ENCODE assay signal across 13 mouse cellular contexts in genomic region chr15:85902505-85902904, GRCm38 (mm10).
"Had no signal": no experiment of that assay in that cellular context is flagged by ENCODE, and none has a peak within 500 bp of the region (broad histone marks: within the 10 kb centered on the region; RNA-seq: fewer than 3 reads in every experiment).

No protein-coding gene starts in this region.

- H3K4me2 ChIP-seq: limb, embryonic 15.5 days; liver, embryonic 12.5 days; lung, embryonic 15.5 days; midbrain, embryonic 13.5 days; neural tube, embryonic 15.5 days had no signal

- H3K9ac ChIP-seq: limb, embryonic 15.5 days; liver, embryonic 12.5 days; lung, embryonic 15.5 days; midbrain, embryonic 13.5 days; neural tube, embryonic 15.5 days had no signal

- H3K27me3 ChIP-seq: limb, embryonic 15.5 days; lung, embryonic 15.5 days; midbrain, embryonic 13.5 days; neural tube, embryonic 15.5 days had no signal

- H3K27ac ChIP-seq: left cerebral cortex, adult 2 months; limb, embryonic 15.5 days; liver, embryonic 12.5 days; lung, embryonic 15.5 days; macrophage; midbrain, embryonic 13.5 days; neural tube, embryonic 15.5 days had no signal

- DNase-seq: kidney, adult 18-20 months; kidney, postnatal 25 days; lung, postnatal 14 days; thymus, adult 18-20 months; thymus, postnatal 25 days had no signal

- H3K4me1 ChIP-seq: limb, embryonic 15.5 days; lung, embryonic 15.5 days; midbrain, embryonic 13.5 days had no signal

- H3K9me3 ChIP-seq: limb, embryonic 15.5 days; liver, embryonic 12.5 days; lung, embryonic 15.5 days; midbrain, embryonic 13.5 days; neural tube, embryonic 15.5 days had no signal

- H3K4me3 ChIP-seq: left cerebral cortex, adult 2 months; limb, embryonic 15.5 days; liver, embryonic 12.5 days; lung, embryonic 15.5 days; midbrain, embryonic 13.5 days; myocyte; neural tube, embryonic 15.5 days had no signal

- ATAC-seq: liver, embryonic 12.5 days; midbrain, embryonic 13.5 days had no signal
